Mouse (Mus musculus) spleen, adult 2 months (tissue): ENCODE data around the gene Lypla2.

Experiments used
- CTCF ChIP-seq: fragments of 200-500 bp; IDR thresholded peaks from 2 replicates; pipeline ENCODE4 v1.5.1; 2011; ENCODE audit warnings: mild to moderate bottlenecking, inconsistent platforms; ENCODE audit not compliant: insufficient read depth, insufficient read length, insufficient replicate concordance; ENCODE audit errors: extremely low read depth
- POLR2A ChIP-seq: fragments of 200-500 bp; IDR thresholded peaks from 2 replicates; pipeline ENCODE4 v1.6.1; 2011; ENCODE audit warnings: low read depth, low read length, inconsistent platforms

- TF ChIP-seq POLR2A = no peak
- no peak for TF ChIP-seq CTCF
Observed at GRCm38 (mm10) chr4:135961709-135962108, 10.7 kb downstream of the Lypla2 start.
